Mouse (Mus musculus): ENCODE measurements around the gene 4933421I07Rik. TPM values are rescaled to one million over a fixed set of nuclear protein-coding genes. Genes with fewer than 3 reads are reported as not detected.

Gene 4933421I07Rik
- polyA plus RNA-seq (2015; fragmentation: Nextera tagmentation; extraction: Ambion mirVana): not detected in 2 replicates

DNA sequence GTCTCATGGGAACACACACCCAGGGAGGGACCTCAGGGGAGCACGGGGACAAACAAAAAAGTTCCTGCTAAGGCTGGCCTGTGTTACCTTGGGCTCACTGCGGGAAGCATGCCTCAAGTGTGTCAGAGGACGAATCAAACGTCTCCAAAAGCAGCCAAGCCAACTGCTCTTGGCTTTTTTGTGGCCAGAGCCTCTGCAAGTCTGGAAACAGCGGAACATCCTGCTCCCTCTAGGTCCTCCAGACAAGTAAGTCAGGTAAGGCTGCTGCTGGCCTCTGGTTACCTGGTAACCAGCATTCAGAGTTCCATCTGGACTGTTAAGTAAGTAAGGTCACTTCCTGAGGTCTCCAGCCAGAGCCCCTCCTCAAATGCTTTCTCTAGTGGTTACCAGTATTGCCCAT is at the start of gene 4933421I07Rik:
4933421I07Rik (minus strand) TSS at position 271 of the 400 bp plus-strand sequence.
- H3K9me3 ChIP-seq (replicated peaks): peaks cover 67% of the 10 kb centered on the region
- H3K27ac ChIP-seq: no peak within 1 kb of the TSS
- H3K27me3 ChIP-seq: no peaks in the 10 kb centered on the region
- no peak within 1 kb of the TSS for H3K9ac ChIP-seq
- no peak within 1 kb of the TSS for H3K4me3 ChIP-seq
- ATAC-seq: no peak
- WGBS: 76% methylated on average over 5 of the region's 5 CpGs
- H3K4me1 ChIP-seq: no peaks in the 10 kb centered on the region
- H3K36me3 ChIP-seq (ENCODE audit: poor library complexity, severe bottlenecking): no peaks in the 10 kb centered on the region
- H3K4me2 ChIP-seq: no peak within 1 kb of the TSS

DNA sequence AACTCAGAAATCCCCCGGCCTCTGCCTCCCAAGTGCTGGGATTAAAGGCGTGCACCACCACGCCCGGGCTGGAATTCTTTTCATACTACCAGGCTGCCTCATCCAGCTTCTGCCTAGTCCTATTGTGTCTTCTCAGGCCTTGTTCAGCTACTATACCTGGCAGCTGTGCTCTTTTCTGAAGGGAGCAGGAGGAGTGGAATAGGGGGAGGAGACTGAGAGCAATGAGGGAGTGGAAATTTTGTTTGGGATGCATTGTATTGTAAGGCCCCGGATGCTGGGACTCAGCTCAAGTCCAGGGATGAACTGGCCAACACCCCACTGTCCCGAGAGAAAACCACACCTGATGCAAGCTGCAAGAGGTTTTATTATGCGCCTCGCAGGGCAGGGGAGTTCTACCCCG is 49.4 kb upstream of the 4933421I07Rik start:
- ATAC-seq: no peak
- Histone ChIP-seq H3K9ac (no peak overlapping the region), H3K4me2 (no peak overlapping the region), H3K9me3 (replicated peaks) (peaks cover 47% of the 10 kb centered on the region), H3K27ac (no peak overlapping the region), H3K4me3 (no peak overlapping the region), H3K4me1 (no peaks in the 10 kb centered on the region), H3K27me3 (no peaks in the 10 kb centered on the region), H3K36me3 (ENCODE audit: poor library complexity, severe bottlenecking) (peaks cover 60% of the 10 kb centered on the region)
- 91% methylated on average over 9 of the region's 9 CpGs for WGBS

DNA sequence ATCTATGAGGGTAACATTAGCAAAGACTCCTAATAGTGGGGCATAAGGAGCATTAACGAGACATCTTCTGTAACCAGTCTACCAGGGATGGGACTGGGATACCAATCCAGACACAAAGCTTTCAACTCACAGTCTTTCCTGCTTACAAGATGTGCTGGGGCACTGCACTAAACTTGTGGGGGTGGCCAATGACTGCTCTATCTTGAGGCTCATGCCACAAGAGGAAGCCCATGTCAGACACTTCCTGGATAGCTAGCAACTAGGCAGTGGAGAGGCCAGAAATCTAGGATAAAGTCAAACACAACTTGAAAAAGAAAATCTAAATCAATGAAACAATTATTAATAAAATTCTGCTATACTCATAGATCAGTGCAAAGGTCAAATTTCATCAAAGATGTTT is 48.3 kb upstream of the 4933421I07Rik start:
- Histone ChIP-seq H3K4me2 (no peak overlapping the region), H3K4me3 (no peak overlapping the region), H3K27ac (no peak overlapping the region), H3K27me3 (no peaks in the 10 kb centered on the region), H3K9me3 (replicated peaks) (peaks cover 47% of the 10 kb centered on the region), H3K4me1 (no peaks in the 10 kb centered on the region), H3K36me3 (ENCODE audit: poor library complexity, severe bottlenecking) (peaks cover 57% of the 10 kb centered on the region), H3K9ac (no peak overlapping the region)
- 96% methylated on average over 1 of the region's 1 CpGs for WGBS
- ATAC-seq: no peak

DNA sequence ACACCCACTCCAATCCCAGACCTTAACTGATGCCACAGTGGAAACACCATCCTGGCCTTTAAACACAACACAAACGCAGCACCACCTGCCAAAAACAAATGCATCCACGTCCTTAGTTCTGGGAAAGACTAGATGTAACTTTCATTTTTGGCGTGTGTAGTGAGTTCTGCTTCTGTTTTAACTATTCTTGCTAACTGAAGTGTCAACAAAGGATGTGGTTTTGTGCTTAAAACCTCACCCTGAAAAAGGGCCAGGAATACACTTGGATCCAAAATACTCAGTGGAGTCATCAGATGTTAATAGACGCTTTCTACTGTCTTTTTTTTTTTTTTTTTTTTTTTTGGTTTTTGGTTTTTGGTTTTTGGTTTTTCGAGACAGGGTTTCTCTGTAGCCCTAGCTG is 42.9 kb upstream of the 4933421I07Rik start:
- H3K4me2 ChIP-seq: no peak overlapping the region
- no peak overlapping the region for H3K4me3 ChIP-seq
- no peak overlapping the region for H3K9ac ChIP-seq
- H3K27me3 ChIP-seq: no peaks in the 10 kb centered on the region
- H3K4me1 ChIP-seq: no peaks in the 10 kb centered on the region
- 96% methylated on average over 5 of the region's 5 CpGs for whole genome bisulfite sequencing
- H3K27ac ChIP-seq: no peak overlapping the region
- H3K9me3 ChIP-seq (replicated peaks): peaks cover 21% of the 10 kb centered on the region
- ATAC-seq: no peak
- H3K36me3 ChIP-seq (ENCODE audit: poor library complexity, severe bottlenecking): peaks cover 54% of the 10 kb centered on the region

DNA sequence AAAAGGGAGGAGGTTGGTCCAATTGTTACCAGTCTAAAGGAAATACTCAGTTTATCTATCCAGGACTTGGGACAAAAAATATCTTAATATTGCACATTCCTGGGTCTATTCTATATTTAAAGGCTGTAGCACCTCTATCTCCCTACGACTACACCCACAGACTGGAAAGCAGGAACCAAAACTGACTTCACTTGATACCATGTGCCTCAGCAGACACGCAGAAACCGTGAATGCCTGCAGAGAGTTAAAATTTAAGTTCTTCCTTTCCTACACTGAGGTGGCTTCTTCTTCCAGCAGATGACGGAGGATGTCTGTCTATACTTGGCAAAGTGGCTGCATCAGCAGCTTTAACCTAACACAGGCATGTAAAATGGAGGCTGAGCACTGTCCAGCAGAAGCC is 42.4 kb upstream of the 4933421I07Rik start:
- Histone ChIP-seq H3K27ac (no peak overlapping the region), H3K27me3 (no peaks in the 10 kb centered on the region), H3K9ac (no peak overlapping the region), H3K4me1 (no peaks in the 10 kb centered on the region), H3K9me3 (replicated peaks) (peaks cover 16% of the 10 kb centered on the region), H3K36me3 (ENCODE audit: poor library complexity, severe bottlenecking) (peaks cover 59% of the 10 kb centered on the region), H3K4me3 (no peak overlapping the region), H3K4me2 (no peak overlapping the region)
- ATAC-seq: no peak
- 97% methylated on average over 4 of the region's 4 CpGs for WGBS

DNA sequence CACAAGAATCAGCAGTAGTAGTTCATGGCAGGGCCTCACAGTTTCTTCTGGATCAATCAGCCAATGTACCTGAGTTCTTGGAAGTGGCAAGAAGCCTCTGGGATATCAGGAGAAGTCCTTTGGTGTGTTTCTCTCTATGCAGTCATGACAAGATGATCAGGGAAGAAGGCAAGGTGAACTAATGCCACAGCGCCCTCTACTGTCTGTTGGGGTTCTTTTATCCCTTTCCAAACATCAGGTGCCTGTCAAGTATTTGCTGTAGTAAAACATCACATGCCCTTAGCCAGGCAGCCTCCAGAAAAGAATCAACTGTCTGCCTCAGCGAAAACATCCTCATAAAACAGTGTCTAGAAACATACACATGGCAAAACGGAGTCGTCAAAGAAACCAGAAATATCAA is 6.7 kb upstream of the 4933421I07Rik start:
- Histone ChIP-seq H3K36me3 (ENCODE audit: poor library complexity, severe bottlenecking) (no peaks in the 10 kb centered on the region), H3K4me1 (no peaks in the 10 kb centered on the region), H3K27ac (no peak overlapping the region), H3K4me2 (no peak overlapping the region), H3K9me3 (replicated peaks) (peaks cover 37% of the 10 kb centered on the region), H3K27me3 (no peaks in the 10 kb centered on the region), H3K9ac (no peak overlapping the region), H3K4me3 (no peak overlapping the region)
- ATAC-seq: no peak
- 69% methylated on average over 4 of the region's 4 CpGs for WGBS

- no peak overlapping the region for H3K9ac ChIP-seq
- H3K4me2 ChIP-seq: no peak overlapping the region
- no peaks in the 10 kb centered on the region for H3K27me3 ChIP-seq
- H3K27ac ChIP-seq: no peak overlapping the region
- no peak for ATAC-seq
- H3K9me3 ChIP-seq (replicated peaks): peaks cover 65% of the 10 kb centered on the region
- H3K4me3 ChIP-seq: no peak overlapping the region
- H3K4me1 ChIP-seq: no peaks in the 10 kb centered on the region
- WGBS: 31% methylated on average over 3 of the region's 3 CpGs
- H3K36me3 ChIP-seq (ENCODE audit: poor library complexity, severe bottlenecking): no peaks in the 10 kb centered on the region
Measured at GRCm38 (mm10) chr7:42450618-42451017, 2.7 kb upstream of the 4933421I07Rik start.

GRCm38 (mm10) chr7:42447352-42447751 is 568 bp downstream of the 4933421I07Rik start:
- H3K4me1 ChIP-seq: no peaks in the 10 kb centered on the region
- H3K27me3 ChIP-seq: no peaks in the 10 kb centered on the region
- H3K36me3 ChIP-seq (ENCODE audit: poor library complexity, severe bottlenecking): no peaks in the 10 kb centered on the region
- WGBS: 90% methylated on average over 9 of the region's 9 CpGs
- H3K4me3 ChIP-seq: no peak overlapping the region
- no peak overlapping the region for H3K9ac ChIP-seq
- H3K4me2 ChIP-seq: no peak overlapping the region
- no peak overlapping the region for H3K27ac ChIP-seq
- H3K9me3 ChIP-seq (replicated peaks): peaks cover 69% of the 10 kb centered on the region
- no peak for ATAC-seq

Other genes with a start within 250 kb of the 4933421I07Rik start
- not detected in 2 replicates for gene Vmn2r61, start 188.1 kb downstream of the 4933421I07Rik start, polyA plus RNA-seq (2015; fragmentation: Nextera tagmentation; extraction: Ambion mirVana)
- gene Zfp141, start 57.6 kb upstream of the 4933421I07Rik start, polyA plus RNA-seq (2015; fragmentation: Nextera tagmentation; extraction: Ambion mirVana): 12.4 and 14.1 TPM in 2 replicates
- not detected in 2 replicates for gene Gm21028, start 130.5 kb upstream of the 4933421I07Rik start, polyA plus RNA-seq (2015; fragmentation: Nextera tagmentation; extraction: Ambion mirVana)
- 0.84 and 1.1 TPM in 2 replicates for gene Zfp977, start 144.4 kb upstream of the 4933421I07Rik start, polyA plus RNA-seq (2015; fragmentation: Nextera tagmentation; extraction: Ambion mirVana)
- 2.9 and 3.1 TPM in 2 replicates for gene Zfp976, start 194.5 kb upstream of the 4933421I07Rik start, polyA plus RNA-seq (2015; fragmentation: Nextera tagmentation; extraction: Ambion mirVana)
- 5.4 and 6.4 TPM in 2 replicates for gene Zfp975, start 244.6 kb upstream of the 4933421I07Rik start, polyA plus RNA-seq (2015; fragmentation: Nextera tagmentation; extraction: Ambion mirVana)

Data from forebrain, embryonic 13.5 days (tissue).